Mouse (Mus musculus): ENCODE results near the gene Stradb. TPM values are rescaled to one million over a fixed set of nuclear protein-coding genes. Genes with fewer than 3 reads are reported as not detected.
"Not testable (repeated sequence)": the region's sequence is repeated elsewhere in the genome, so short reads cannot be mapped to it uniquely, and the experiment has no call there.

The Stradb gene
- polyA plus RNA-seq, 1 experiment from 2014 or later, result 40.8 TPM

DNA sequence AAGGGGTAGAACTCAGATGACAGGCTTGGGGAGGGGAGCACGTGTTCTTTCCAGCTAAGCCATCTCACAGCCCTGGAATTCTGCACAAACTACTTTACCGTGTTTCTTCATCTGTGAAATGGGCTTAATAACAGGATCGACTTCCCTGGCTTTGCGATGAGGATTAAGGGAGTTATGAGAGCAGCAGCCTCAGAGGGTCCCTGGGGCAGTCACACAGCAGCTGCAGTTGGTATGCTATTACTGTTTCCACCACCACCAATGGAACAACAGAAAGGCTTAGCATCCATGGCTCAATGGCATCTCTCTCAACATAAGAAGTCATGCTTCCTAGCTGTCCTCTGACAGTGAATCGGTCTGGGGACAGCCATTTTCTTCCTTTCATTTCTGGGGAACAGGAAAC lies 20.8 kb upstream of the Stradb start:
- no peak for ATAC-seq (ENCODE audit: low FRiP score, low read depth)
- no peak overlapping the region for H3K4me3 ChIP-seq
- no peak overlapping the region for H3K27ac ChIP-seq (replicated peaks)
- WGBS, result 68% methylated on average over 5 of the region's 5 CpGs
- 0 out of 2 replicates have a peak, but pooled peaks cover 2% of the 10 kb centered on the region for H3K4me1 ChIP-seq
- no peaks in the 10 kb centered on the region for H3K36me3 ChIP-seq
- no peak overlapping the region for H3K4me2 ChIP-seq (replicated peaks)
- H3K9ac ChIP-seq (replicated peaks), result no peak overlapping the region
- no peaks in the 10 kb centered on the region for H3K9me3 ChIP-seq
- H3K27me3 ChIP-seq, result no peaks in the 10 kb centered on the region

DNA sequence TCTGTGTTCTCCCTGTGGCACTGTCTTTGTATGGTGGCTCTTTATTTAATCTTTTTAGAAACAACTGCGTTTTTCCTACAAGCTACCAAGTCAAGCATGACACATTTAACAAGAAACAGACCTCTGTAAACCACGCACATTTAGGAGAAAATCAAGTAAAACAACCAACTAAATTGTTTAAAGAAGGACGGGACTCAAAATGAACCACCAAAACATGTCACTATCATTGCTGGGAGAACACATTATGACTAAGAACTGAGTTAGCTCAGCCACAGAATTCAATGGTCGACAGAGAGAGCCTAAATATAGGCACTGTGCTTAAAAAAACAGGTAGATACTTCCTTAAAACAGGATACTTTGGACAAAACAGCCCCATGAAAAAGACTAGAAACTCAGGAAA lies 20.3 kb upstream of the Stradb start:
- ATAC-seq (ENCODE audit: low FRiP score, low read depth), result no peak

DNA sequence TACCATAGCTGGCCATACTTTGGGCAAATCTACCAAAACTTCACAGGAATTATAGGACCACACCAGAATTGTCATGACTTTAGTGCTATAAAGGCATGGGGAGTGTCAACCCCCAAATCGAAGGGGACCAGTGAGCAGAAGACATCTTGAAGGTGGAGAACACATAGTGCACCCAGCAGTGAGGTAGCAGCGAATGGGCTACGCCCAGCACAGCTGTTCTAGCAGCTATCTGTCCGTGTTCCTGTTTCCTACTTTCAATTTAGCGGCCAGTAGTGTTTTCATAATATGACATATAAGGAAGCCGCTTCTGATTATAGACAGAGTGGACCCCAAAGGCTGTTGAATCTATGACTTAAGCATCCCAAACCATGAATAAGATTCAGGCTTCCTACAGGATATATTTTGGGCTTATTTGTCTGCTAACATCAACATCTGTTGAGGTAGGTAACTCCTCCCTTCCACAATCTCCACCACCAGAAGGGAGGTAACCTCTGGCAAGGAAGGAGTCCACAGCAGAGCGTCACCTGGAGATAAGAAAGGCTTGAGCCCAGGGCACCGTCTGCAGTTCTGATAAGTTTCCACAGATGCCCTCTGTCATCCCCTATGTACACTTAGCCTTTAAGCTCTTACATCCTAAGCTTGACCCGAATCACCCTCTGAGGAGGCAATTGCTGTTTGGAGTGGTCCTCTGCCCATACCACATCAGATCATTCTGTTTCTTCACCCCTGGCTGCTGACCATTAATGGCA lies 19.5 kb upstream of the Stradb start:
- no peaks in the 10 kb centered on the region for H3K36me3 ChIP-seq
- no peak overlapping the region for H3K9ac ChIP-seq (replicated peaks)
- ATAC-seq (ENCODE audit: low FRiP score, low read depth), result no peak
- peaks cover 5% of the 10 kb centered on the region for H3K4me1 ChIP-seq
- no peak overlapping the region for H3K27ac ChIP-seq (replicated peaks)
- WGBS, result 93% methylated on average over 9 of the region's 9 CpGs
- no peak overlapping the region for H3K4me2 ChIP-seq (replicated peaks)
- H3K9me3 ChIP-seq, result no peaks in the 10 kb centered on the region
- H3K4me3 ChIP-seq, result no peak overlapping the region
- H3K27me3 ChIP-seq, result no peaks in the 10 kb centered on the region

More for the DNA sequence above, 20.3 kb upstream of the Stradb start:
- WGBS, result 59% methylated on average over 4 of the region's 4 CpGs
- no peak overlapping the region for H3K4me3 ChIP-seq
- H3K27ac ChIP-seq (replicated peaks), result no peak overlapping the region
- no peak overlapping the region for H3K9ac ChIP-seq (replicated peaks)
- H3K4me1 ChIP-seq, result peaks cover 4% of the 10 kb centered on the region; the same call in 1 of the 2 replicates
- H3K36me3 ChIP-seq, result no peaks in the 10 kb centered on the region
- H3K9me3 ChIP-seq, result no peaks in the 10 kb centered on the region
- H3K4me2 ChIP-seq (replicated peaks), result no peak overlapping the region
- no peaks in the 10 kb centered on the region for H3K27me3 ChIP-seq

DNA sequence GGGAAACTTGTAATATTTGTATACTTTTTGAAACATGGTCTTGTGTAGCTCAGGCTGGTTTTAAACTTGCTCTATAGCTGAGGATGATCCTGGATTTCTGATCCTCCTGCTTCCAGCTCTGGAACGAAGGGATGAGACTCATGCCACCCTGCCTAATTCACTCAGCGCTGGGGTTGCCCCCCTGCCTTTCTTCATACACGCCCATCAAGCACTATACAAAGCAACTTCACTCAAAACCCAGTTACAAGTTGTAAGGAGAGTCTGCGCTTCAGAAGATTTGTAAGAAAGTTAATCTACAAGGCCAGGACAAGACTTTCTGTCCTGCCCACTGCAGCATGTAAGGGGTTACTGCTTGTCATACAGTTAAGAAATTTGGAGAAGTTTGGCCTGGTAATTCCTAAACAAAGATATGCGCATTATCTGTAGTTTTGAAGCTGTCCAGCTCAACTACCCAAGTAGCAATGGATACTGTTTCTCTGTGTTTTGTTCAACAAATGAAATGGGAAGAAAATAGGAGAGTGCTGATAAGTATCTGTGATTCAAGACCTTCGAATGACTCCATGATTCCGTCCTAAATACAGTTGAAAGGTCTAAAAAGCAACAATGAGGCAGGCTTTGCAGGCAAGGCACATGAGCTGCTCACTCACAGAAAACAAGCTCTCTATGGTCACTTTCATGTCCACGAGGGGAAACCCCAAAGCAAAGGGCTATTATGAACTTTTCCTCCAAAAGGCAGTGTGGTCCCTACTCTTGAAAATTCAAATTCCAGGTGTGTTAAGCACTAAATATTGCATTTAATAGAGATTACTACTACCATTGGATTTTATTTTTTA lies 18.5 kb upstream of the Stradb start:
- no peak for ATAC-seq (ENCODE audit: low FRiP score, low read depth)
- no peaks in the 10 kb centered on the region for H3K36me3 ChIP-seq
- 80% methylated on average over 8 of the region's 8 CpGs for WGBS

DNA sequence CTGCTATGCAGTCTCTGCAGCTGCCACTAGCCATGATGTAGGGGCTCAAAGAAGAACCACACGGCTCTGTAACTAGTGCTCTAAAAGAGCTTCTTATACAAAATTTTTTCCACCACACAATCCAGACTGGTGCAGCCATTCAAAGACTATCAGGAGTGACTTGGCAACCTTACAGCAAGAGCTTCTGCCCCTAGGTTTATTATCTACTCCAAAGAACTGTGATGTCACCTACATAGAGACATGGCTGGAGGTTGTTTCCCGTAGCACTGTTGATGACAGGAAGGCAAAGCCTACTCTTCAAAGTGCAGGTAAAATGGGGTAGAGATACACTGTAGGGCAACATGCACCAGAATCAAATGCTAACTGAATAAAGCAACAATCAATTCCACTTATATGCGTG lies 17.6 kb upstream of the Stradb start:
- Histone ChIP-seq H3K9ac (replicated peaks) (no peak overlapping the region), H3K27ac (replicated peaks) (no peak overlapping the region), H3K4me2 (replicated peaks) (no peak overlapping the region), H3K4me1 (peaks cover 5% of the 10 kb centered on the region), H3K9me3 (no peaks in the 10 kb centered on the region), H3K27me3 (no peaks in the 10 kb centered on the region), H3K36me3 (no peaks in the 10 kb centered on the region), H3K4me3 (no peak overlapping the region)
- 89% methylated on average over 3 of the region's 3 CpGs for WGBS
- no peak for ATAC-seq (ENCODE audit: low FRiP score, low read depth)

More for the DNA sequence above, 18.5 kb upstream of the Stradb start:
- no peak overlapping the region for H3K27ac ChIP-seq (replicated peaks)
- no peak overlapping the region for H3K4me3 ChIP-seq
- no peaks in the 10 kb centered on the region for H3K27me3 ChIP-seq
- H3K4me1 ChIP-seq, result peaks cover 5% of the 10 kb centered on the region
- no peak overlapping the region for H3K9ac ChIP-seq (replicated peaks)
- no peak overlapping the region for H3K4me2 ChIP-seq (replicated peaks)
- H3K9me3 ChIP-seq, result no peaks in the 10 kb centered on the region

DNA sequence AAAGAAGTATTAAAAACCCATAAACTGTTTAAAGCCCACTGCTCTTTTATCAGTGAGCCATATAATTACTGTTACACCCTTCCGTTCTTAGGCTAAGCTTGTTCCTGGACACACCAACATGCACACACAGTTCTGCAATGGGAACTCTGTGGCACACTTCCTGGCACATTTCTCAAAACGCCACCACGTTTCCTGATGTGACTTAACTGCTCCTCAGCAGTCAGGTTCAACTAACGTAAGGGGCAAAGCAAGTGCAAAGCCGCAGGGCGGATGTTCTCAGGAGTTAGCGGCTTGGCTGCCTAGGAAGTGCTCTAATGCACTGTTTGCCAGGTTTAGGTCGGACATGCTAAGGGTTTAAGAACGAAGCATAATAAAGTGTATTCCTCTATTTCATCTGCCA lies 17.1 kb upstream of the Stradb start:
- H3K36me3 ChIP-seq, result no peaks in the 10 kb centered on the region
- no peak overlapping the region for H3K4me2 ChIP-seq (replicated peaks)
- ATAC-seq (ENCODE audit: low FRiP score, low read depth), result no peak
- H3K9ac ChIP-seq (replicated peaks), result no peak overlapping the region
- H3K4me3 ChIP-seq, result no peak overlapping the region
- no peaks in the 10 kb centered on the region for H3K9me3 ChIP-seq
- WGBS, result 80% methylated on average over 9 of the region's 9 CpGs
- H3K27ac ChIP-seq (replicated peaks), result no peak overlapping the region
- peaks cover 5% of the 10 kb centered on the region for H3K4me1 ChIP-seq
- H3K27me3 ChIP-seq, result no peaks in the 10 kb centered on the region

DNA sequence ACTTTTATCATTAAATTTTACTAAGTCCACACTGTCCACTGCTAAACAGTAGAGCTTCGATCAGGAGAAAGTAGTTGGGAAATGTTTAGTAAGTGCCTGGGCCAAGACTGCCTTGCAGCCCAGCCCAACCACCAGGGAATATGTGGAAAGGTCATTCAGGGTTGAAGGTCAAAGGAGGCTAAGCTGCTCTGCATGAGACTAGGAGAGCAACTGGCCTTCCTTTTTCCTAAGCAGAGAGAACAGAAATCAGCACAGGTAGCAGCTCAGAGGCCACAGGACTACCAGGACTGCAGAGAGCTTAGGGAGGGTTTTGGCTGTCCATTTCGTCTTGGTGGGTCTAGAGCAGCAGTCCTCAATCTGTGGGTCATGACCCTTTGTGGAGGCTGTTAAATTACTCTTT lies 15.4 kb upstream of the Stradb start:
- Histone ChIP-seq H3K27ac (replicated peaks) (no peak overlapping the region), H3K4me2 (replicated peaks) (no peak overlapping the region), H3K27me3 (no peaks in the 10 kb centered on the region), H3K4me3 (no peak overlapping the region), H3K9me3 (no peaks in the 10 kb centered on the region), H3K36me3 (no peaks in the 10 kb centered on the region), H3K9ac (replicated peaks) (no peak overlapping the region), H3K4me1 (peaks cover 6% of the 10 kb centered on the region)
- no peak for ATAC-seq (ENCODE audit: low FRiP score, low read depth)
- WGBS, result 42% methylated on average over 2 of the region's 2 CpGs

DNA sequence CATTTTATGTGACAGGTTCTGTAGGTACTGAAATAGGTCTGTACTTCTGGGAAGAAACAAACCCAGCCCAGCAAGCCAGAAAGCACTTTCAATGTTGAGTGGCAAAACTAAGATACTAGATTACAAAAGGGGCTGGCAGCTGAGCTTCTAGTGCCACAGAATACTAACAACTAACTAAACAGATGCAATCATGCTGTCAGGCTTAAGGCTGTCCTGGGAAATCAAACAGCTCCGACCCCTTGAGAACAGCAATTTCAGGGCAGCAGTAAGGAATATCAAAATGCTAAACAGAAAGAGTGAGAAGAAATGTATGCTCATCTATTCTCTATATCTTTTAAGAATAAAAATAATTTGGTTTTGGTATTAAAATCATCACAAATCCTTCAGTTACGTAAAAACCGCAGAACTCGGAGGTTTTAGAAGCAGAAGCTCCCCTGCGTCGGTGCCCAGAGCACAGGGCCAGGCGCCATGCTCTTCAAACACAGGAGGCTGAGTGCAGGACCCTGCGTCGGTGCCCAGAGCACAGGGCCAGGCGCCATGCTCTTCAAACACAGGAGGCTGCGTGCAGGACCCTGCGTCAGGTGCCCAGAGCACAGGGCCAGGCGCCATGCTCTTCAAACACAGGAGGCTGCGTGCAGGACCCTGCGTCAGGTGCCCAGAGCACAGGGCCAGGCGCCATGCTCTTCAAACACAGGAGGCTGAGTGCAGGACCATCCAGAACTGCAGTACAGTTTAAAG lies 14.4 kb upstream of the Stradb start:
- not testable (repeated sequence) for H3K4me2 ChIP-seq (replicated peaks); H3K4me1 ChIP-seq; H3K9me3 ChIP-seq; H3K9ac ChIP-seq (replicated peaks); H3K4me3 ChIP-seq; H3K27me3 ChIP-seq; H3K36me3 ChIP-seq
- 0 out of 2 replicates have a peak overlapping the region, but pooled peaks have one; percentile 25 for H3K27ac ChIP-seq (replicated peaks)
- peak; percentile 52; the same call in 1 of the 2 replicates for ATAC-seq (ENCODE audit: low FRiP score, low read depth)
- 79% methylated on average over 16 of the region's 16 CpGs for WGBS

DNA sequence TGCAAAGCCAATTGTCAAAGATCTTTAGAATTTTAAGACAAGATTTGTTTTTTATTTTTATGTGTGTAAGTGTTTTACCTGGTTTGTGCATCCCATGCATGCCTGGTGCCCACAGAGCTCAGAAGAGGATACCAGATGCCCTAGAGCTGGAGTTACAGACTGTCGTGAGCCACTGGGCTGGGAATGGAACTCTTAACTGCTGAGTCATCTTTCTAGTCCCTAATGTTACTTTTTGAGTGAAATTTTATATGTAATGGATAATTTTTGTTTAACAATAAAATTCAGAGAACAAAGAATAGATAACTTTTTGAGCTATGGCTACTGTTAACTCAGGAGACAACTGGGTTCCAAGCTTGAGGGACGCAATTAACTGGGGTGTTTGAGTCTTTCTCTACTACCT lies 13.6 kb upstream of the Stradb start:
- no peak overlapping the region for H3K27ac ChIP-seq (replicated peaks)
- peaks cover 6% of the 10 kb centered on the region for H3K4me1 ChIP-seq
- no peak for ATAC-seq (ENCODE audit: low FRiP score, low read depth)
- no peak overlapping the region for H3K9ac ChIP-seq (replicated peaks)
- no peak overlapping the region for H3K4me3 ChIP-seq
- no peaks in the 10 kb centered on the region for H3K27me3 ChIP-seq
- H3K9me3 ChIP-seq, result no peaks in the 10 kb centered on the region
- H3K36me3 ChIP-seq, result no peaks in the 10 kb centered on the region
- WGBS, result 74% methylated on average over 2 of the region's 2 CpGs
- no peak overlapping the region for H3K4me2 ChIP-seq (replicated peaks)

DNA sequence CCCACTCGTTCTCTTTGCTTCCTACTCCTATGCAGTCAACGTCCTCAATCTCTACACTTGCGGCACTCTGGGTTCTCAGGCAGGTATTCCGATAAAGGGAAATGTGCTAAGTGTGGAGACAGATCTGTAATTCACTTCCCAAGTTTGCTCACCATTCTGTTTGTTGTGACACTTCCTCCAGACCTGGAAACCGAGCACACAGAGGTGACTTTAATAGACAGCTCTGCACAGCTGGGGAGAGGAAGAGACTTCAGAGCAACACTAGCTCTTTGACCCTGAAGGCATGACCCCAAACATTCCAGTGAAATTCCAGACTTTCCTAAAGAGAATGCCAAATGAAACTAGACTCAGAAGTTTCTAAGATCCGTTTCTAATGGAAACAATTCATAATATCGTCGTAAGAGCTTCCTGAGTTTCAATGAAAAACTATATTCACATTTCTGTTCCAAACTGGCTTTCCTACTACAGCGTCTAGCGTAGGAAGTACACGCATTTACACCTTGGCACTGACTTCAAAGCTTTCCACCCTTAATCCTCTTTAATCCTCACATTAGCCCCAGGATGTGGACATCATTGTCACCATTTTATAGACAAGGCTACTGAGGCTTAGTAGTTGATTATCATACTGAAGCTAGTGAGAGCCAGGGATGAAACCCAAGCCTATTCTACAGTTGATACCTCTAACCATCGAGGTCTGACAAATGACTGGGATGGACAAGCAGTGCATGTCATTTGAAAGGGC lies 12.0 kb upstream of the Stradb start:
- 56% methylated on average over 12 of the region's 12 CpGs for WGBS
- Histone ChIP-seq H3K4me3 (no peak overlapping the region), H3K27me3 (no peaks in the 10 kb centered on the region), H3K36me3 (no peaks in the 10 kb centered on the region), H3K9me3 (no peaks in the 10 kb centered on the region), H3K27ac (replicated peaks) (no peak overlapping the region), H3K4me2 (replicated peaks) (no peak overlapping the region), H3K9ac (replicated peaks) (no peak overlapping the region), H3K4me1 (peaks cover 6% of the 10 kb centered on the region)
- ATAC-seq (ENCODE audit: low FRiP score, low read depth), result no peak

DNA sequence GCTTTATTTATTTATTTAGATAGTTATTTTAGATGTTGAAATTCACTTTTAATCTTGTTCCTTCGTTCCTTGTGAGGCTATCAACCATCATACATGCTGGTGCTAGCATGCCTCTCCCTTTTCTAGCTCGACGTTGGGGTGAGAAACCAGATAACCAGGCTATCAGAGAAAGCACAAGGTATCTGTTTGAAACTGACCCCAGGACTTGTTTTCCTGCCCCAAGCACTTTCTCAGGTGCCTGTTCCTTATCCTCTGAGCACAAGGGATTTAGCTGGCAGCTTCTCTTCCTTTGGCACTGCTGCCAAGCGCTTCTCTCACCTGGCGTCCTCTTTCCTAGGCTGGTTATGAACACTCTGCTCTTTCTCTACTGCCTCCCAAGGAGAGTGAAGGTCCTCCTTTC lies 10.9 kb upstream of the Stradb start:
- WGBS, result 95% methylated on average over 5 of the region's 5 CpGs
- H3K4me2 ChIP-seq (replicated peaks), result no peak overlapping the region

More for the DNA sequence above, 10.9 kb upstream of the Stradb start:
- ATAC-seq (ENCODE audit: low FRiP score, low read depth), result no peak
- Histone ChIP-seq H3K4me3 (no peak overlapping the region), H3K4me1 (peaks cover 6% of the 10 kb centered on the region), H3K9me3 (no peaks in the 10 kb centered on the region), H3K27me3 (no peaks in the 10 kb centered on the region), H3K27ac (replicated peaks) (no peak overlapping the region), H3K36me3 (no peaks in the 10 kb centered on the region), H3K9ac (replicated peaks) (no peak overlapping the region)
